Comparison of ENCODE assay signal across 8 mouse cellular contexts in the genomic region with DNA sequence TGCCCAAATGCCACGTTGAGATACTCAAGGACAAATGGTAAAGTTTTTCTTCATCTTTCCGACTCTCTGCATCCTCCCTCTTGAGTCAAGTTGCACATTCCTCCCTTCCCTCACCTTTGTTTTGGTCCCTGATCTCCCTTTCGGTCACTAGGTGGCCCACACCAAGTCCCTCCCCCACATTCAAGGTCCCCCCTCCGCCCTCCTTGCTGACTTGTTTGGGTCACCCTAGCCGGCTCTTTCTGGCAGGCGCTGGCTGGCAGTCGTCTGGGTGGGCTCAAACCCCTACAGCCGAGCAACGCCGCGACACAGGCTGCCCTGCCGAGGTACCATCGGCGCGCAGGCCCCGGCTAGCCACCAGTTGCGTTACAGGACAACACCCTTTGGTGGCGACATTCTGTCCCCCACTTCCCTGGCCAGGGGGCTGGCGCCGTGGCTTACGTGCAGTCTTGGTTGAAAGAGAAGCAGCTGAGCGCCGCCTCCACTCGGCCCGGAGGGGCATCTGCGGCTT. TPM values are rescaled to one million over a fixed set of nuclear protein-coding genes. Genes with fewer than 3 reads are reported as not detected.
A peak's percentile ranks its signal among the peaks of the same experiment; 100 is the strongest.
DNase-seq lines count a peak whose midpoint lies in the region; ATAC-seq and TF ChIP-seq lines count a peak whose summit lies in the region.

No protein-coding gene starts in this region.

- no peaks in the 10 kb centered on the region for H3K9me3 ChIP-seq in liver, embryonic 11.5 days (ENCODE audit: control insufficient read depth, low read length)
- H3K9me3 ChIP-seq in stomach, postnatal 0 days (ENCODE audit: control insufficient read depth, low read length), result no peaks in the 10 kb centered on the region

- no peak for TF ChIP-seq EP300 in stomach, postnatal 0 days (optimal IDR thresholded peaks at IDR 0.05)

- TF ChIP-seq CTCF in testis, adult 2 months (IDR thresholded peaks at IDR 0.05; ENCODE audit: control insufficient read depth, insufficient read depth, insufficient replicate concordance, low read depth, low read length), result no peak
- TF ChIP-seq CTCF in stomach, postnatal 0 days (IDR thresholded peaks at IDR 0.05; ENCODE audit: low read depth), result peak; percentile 41; the same call in 1 of the 2 replicates

- peak; percentile 19 for ATAC-seq in liver, embryonic 11.5 days (replicated peaks; ENCODE audit: low FRiP score)
- peak; percentile 19 for ATAC-seq in stomach, postnatal 0 days (ENCODE audit: low FRiP score, low TSS enrichment)

- H3K4me1 ChIP-seq in testis, adult 2 months (ENCODE audit: control insufficient read depth, insufficient read depth, low read length), result peaks cover 17% of the 10 kb centered on the region
- peaks cover 33% of the 10 kb centered on the region for H3K4me1 ChIP-seq in liver, embryonic 11.5 days (replicated peaks; ENCODE audit: control insufficient read depth, insufficient read depth, low read length)
- peaks cover 9% of the 10 kb centered on the region; the same call in 1 of the 2 replicates for H3K4me1 ChIP-seq in stomach, postnatal 0 days (replicated peaks; ENCODE audit: control insufficient read depth, insufficient read depth)

- H3K4me2 ChIP-seq in liver, embryonic 11.5 days, result peak overlapping the region; percentile 90
- H3K4me2 ChIP-seq in stomach, postnatal 0 days (replicated peaks; ENCODE audit: low read depth), result peak overlapping the region; percentile 85

- H3K4me3 ChIP-seq in testis, adult 2 months (ENCODE audit: control insufficient read depth, low read depth, low read length), result peak overlapping the region; percentile 92
- H3K4me3 ChIP-seq in liver, embryonic 11.5 days (ENCODE audit: low read depth, low read length), result peak overlapping the region; percentile 83
- peak overlapping the region; percentile 82 for H3K4me3 ChIP-seq in stomach, postnatal 0 days (ENCODE audit: low read depth, low read length)

- H3K27me3 ChIP-seq in testis, adult 2 months (ENCODE audit: control insufficient read depth, insufficient read depth, low read length), result no peaks in the 10 kb centered on the region
- no peaks in the 10 kb centered on the region for H3K27me3 ChIP-seq in liver, embryonic 11.5 days (replicated peaks; ENCODE audit: control insufficient read depth, insufficient read depth, low read length)
- H3K27me3 ChIP-seq in stomach, postnatal 0 days (ENCODE audit: control insufficient read depth, insufficient read depth, low read length), result no peaks in the 10 kb centered on the region

- TF ChIP-seq POLR2A in testis, adult 2 months (IDR thresholded peaks at IDR 0.05; ENCODE audit: control insufficient read depth, low read depth, low read length), result no peak

- under 1% methylated on average over 26 of the region's 26 CpGs for WGBS in liver, embryonic 11.5 days
- under 1% methylated on average over 24 of the region's 26 CpGs for WGBS in stomach, postnatal 0 days

- peak overlapping the region; percentile 80 for H3K27ac ChIP-seq in testis, adult 2 months (ENCODE audit: control insufficient read depth, insufficient read depth, low read depth, low read length)
- H3K27ac ChIP-seq in liver, embryonic 11.5 days (ENCODE audit: low read depth, low read length), result peak overlapping the region; percentile 77
- H3K27ac ChIP-seq in stomach, postnatal 0 days (replicated peaks), result peak overlapping the region; percentile 95

- DNase-seq in adrenal gland, postnatal 36 days, result peak; percentile 63 to 71
- DNase-seq in adrenal gland, adult 2 months, result no peak
- DNase-seq in testis, postnatal 10 days (ENCODE audit: low spot score), result no peak
- no peak for DNase-seq in liver, embryonic 11.5 days (ENCODE audit: low spot score)
- DNase-seq in stomach, postnatal 0 days (ENCODE audit: low spot score), result no peak
- DNase-seq in adrenal gland, adult 18-20 months (ENCODE audit: low spot score in 2 of 2), result no peak
- DNase-seq in adrenal gland, postnatal 4 days (ENCODE audit: low spot score in 2 of 2), result no peak

- H3K36me3 ChIP-seq in testis, adult 2 months (ENCODE audit: control insufficient read depth, insufficient read depth, low read length), result no peaks in the 10 kb centered on the region
- H3K36me3 ChIP-seq in liver, embryonic 11.5 days (ENCODE audit: control insufficient read depth, insufficient read depth, low read length), result no peaks in the 10 kb centered on the region
- H3K36me3 ChIP-seq in stomach, postnatal 0 days (ENCODE audit: control insufficient read depth, insufficient read depth, low read length), result no peaks in the 10 kb centered on the region

- H3K9ac ChIP-seq in liver, embryonic 11.5 days (ENCODE audit: low read depth, low read length), result peak overlapping the region; percentile 87
- H3K9ac ChIP-seq in stomach, postnatal 0 days (ENCODE audit: low read length), result peak overlapping the region; percentile 92

RNA-seq across cellular contexts. Expression of a gene that starts 0.9 kb away (rescaled TPM):
- 10 to 100 TPM; 26.8 to 56.0 TPM for total RNA-seq in adrenal gland, postnatal 36 days (2021)
- total RNA-seq in adrenal gland, adult 2 months (2021), result 10 to 100 TPM; 35.4 to 38.6 TPM
- 14.8 and 22.1 TPM in 2 replicates for polyA plus RNA-seq in adrenal gland, adult 2 months (2012; rRNA removed)
- 29.9 and 34.5 TPM in 2 replicates for polyA plus RNA-seq in testis, adult 2 months (2012; rRNA removed)
- 18.9 and 21.8 TPM in 2 replicates for polyA plus RNA-seq in liver, embryonic 11.5 days (2014; fragmentation: Nextera tagmentation; extraction: Ambion mirVana)
- 35.3 and 40.5 TPM in 2 replicates for polyA plus RNA-seq in stomach, postnatal 0 days (2015; fragmentation: Nextera tagmentation; extraction: Ambion mirVana)
- 10 to 100 TPM; 18.1 to 28.9 TPM for total RNA-seq in adrenal gland, adult 18-20 months (2021)
- total RNA-seq in adrenal gland, postnatal 4 days (2021), result 10 to 100 TPM; 51.9 to 53.1 TPM

RNA-seq across cellular contexts. Expression of a gene that starts 38.4 kb away (rescaled TPM):
- total RNA-seq in adrenal gland, postnatal 36 days (2021), result 100 to 1,000 TPM; 421 to 431 TPM
- total RNA-seq in adrenal gland, adult 2 months (2021), result 100 to 1,000 TPM; 372 to 393 TPM
- polyA plus RNA-seq in adrenal gland, adult 2 months (2012; rRNA removed), result 164 and 197 TPM in 2 replicates
- polyA plus RNA-seq in testis, adult 2 months (2012; rRNA removed), result 68.7 and 74.1 TPM in 2 replicates
- polyA plus RNA-seq in liver, embryonic 11.5 days (2014; fragmentation: Nextera tagmentation; extraction: Ambion mirVana), result 261 and 285 TPM in 2 replicates
- 176 and 177 TPM in 2 replicates for polyA plus RNA-seq in stomach, postnatal 0 days (2015; fragmentation: Nextera tagmentation; extraction: Ambion mirVana)
- 100 to 1,000 TPM; 376 to 457 TPM for total RNA-seq in adrenal gland, adult 18-20 months (2021)
- 100 to 1,000 TPM; 428 to 430 TPM for total RNA-seq in adrenal gland, postnatal 4 days (2021)

Comparison
In these comparisons a context has a peak if more than half of its experiments do, and no peak if none do; other contexts are left out.
1. DNase-seq: peak in adrenal gland, postnatal 36 days (2 of 2); none in adrenal gland, adult 2 months (single experiment), testis, postnatal 10 days (single experiment), liver, embryonic 11.5 days (single experiment), stomach, postnatal 0 days (single experiment), adrenal gland, adult 18-20 months (0 of 2) and adrenal gland, postnatal 4 days (0 of 2).
2. Peak in every context shown above with its lines, with median percentiles within 50 percentile points of each other: H3K27ac ChIP-seq and H3K4me3 ChIP-seq.